Mouse (Mus musculus) embryonic fibroblast, embryonic 13.5 days (primary cell): ENCODE results near the gene Zfp37.

Source experiments
- CTCF ChIP-seq: IDR thresholded peaks from 2 replicates; pipeline ENCODE4 v1.5.1; 2011; ENCODE audit warnings: mild to moderate bottlenecking, control low read depth, low read length, moderate library complexity, borderline replicate concordance; ENCODE audit not compliant: insufficient read depth
- POLR2A ChIP-seq: IDR thresholded peaks from 2 replicates; pipeline ENCODE4 v1.6.1; 2011; ENCODE audit warnings: low read depth, mild to moderate bottlenecking, control low read depth, low read length, moderate library complexity

GRCm38 (mm10) chr4:62150811-62151210, 80.0 kb downstream of the Zfp37 start, which contains the start of gene Mup21:
- no peak for TF ChIP-seq CTCF
- TF ChIP-seq POLR2A = no peak
